Mouse (Mus musculus) adrenal gland, adult 18-20 months (tissue): Measurements from ENCODE around the gene Coa3. TPM values are rescaled to one million over a fixed set of nuclear protein-coding genes. Genes with fewer than 3 reads are reported as not detected.

Source experiments
- total RNA-seq, 2 experiments: library from RNA; stranded (reverse); gene quantifications; 1 replicate in 1 of 2; 2 replicates in 1 of 2; pipeline ENCODE4 v1.2.3; 2021

Coa3 gene
- total RNA-seq, 2 experiments from 2014 or later = 79.9 to 86.3 TPM

Other genes starting within 250 kb of the Coa3 start
- 10 to 100 TPM; 25.8 to 39.0 TPM for gene Naglu, start 209.1 kb downstream of the Coa3 start, total RNA-seq
- gene Hsd17b1, start 200.7 kb downstream of the Coa3 start, total RNA-seq = 1 to 10 TPM; 1.2 to 2.0 TPM
- 10 to 100 TPM; 84.4 to 94.1 TPM for gene Coasy, start 196.5 kb downstream of the Coa3 start, total RNA-seq
- 10 to 100 TPM; 46.5 to 61.8 TPM for gene Mlx, start 191.8 kb downstream of the Coa3 start, total RNA-seq
- 1 to 10 TPM; 2.8 to 3.8 TPM for gene Psmc3ip, start 183.7 kb downstream of the Coa3 start, total RNA-seq
- 10 to 100 TPM; 50.3 to 57.4 TPM for gene Retreg3, start 159.2 kb downstream of the Coa3 start, total RNA-seq
- 10 to 100 TPM; 32.9 to 37.0 TPM for gene Tubg1, start 159.2 kb downstream of the Coa3 start, total RNA-seq
- gene Tubg2, start 123.2 kb downstream of the Coa3 start, total RNA-seq = 1 to 10 TPM; 5.9 to 6.4 TPM
- gene Cntnap1, start 108.6 kb downstream of the Coa3 start, total RNA-seq = 1 to 10 TPM; 6.4 to 7.3 TPM
- gene Plekhh3, start 107.8 kb downstream of the Coa3 start, total RNA-seq = 10 to 100 TPM; 24.3 to 25.6 TPM
- under 1 TPM in 1 of 2 experiments, not detected in 1; 0.51 TPM for gene Ccr10, start 103.7 kb downstream of the Coa3 start, total RNA-seq
- 10 to 100 TPM; 29.5 to 35.6 TPM for gene Ezh1, start 52.7 kb downstream of the Coa3 start, total RNA-seq
- 10 to 100 TPM; 38.3 to 41.4 TPM for gene Ramp2, start 33.1 kb downstream of the Coa3 start, total RNA-seq
- gene Vps25, start 25.4 kb downstream of the Coa3 start, total RNA-seq = 100 to 1,000 TPM in 1 of 2 experiments, 10 to 100 TPM in 1; 89.3 to 113 TPM
- gene Wnk4, start 18.5 kb downstream of the Coa3 start, total RNA-seq = 1 to 10 TPM; 4.1 to 4.6 TPM
- gene Cntd1, start 102 bp downstream of the Coa3 start, total RNA-seq = under 1 TPM; 0.33 to 0.99 TPM
- 100 to 1,000 TPM; 151 to 161 TPM for gene Becn1, start 23.2 kb upstream of the Coa3 start, total RNA-seq
- gene Psme3, start 37.1 kb upstream of the Coa3 start, total RNA-seq = 100 to 1,000 TPM; 139 to 164 TPM
- gene Aoc2, start 45.9 kb upstream of the Coa3 start, total RNA-seq = 1 to 10 TPM; 6.0 to 7.0 TPM
- 100 to 1,000 TPM in 1 of 2 experiments, 10 to 100 TPM in 1; 40.0 to 124 TPM for gene Aoc3, start 51.5 kb upstream of the Coa3 start, total RNA-seq
- gene G6pc, start 88.4 kb upstream of the Coa3 start, total RNA-seq = 10 to 100 TPM; 13.0 to 27.5 TPM
- gene Aarsd1, start 138.5 kb upstream of the Coa3 start, total RNA-seq = 10 to 100 TPM; 29.1 to 38.1 TPM
- 1 to 10 TPM; 2.7 to 4.7 TPM for gene Gm27029, start 145.7 kb upstream of the Coa3 start, total RNA-seq
- 10 to 100 TPM; 28.2 TPM for gene Rundc1, start 146.0 kb upstream of the Coa3 start, total RNA-seq
- gene Ptges3l, start 146.2 kb upstream of the Coa3 start, total RNA-seq = 1 to 10 TPM; 6.1 TPM
- 10 to 100 TPM; 68.8 to 83.9 TPM for gene Rpl27, start 163.2 kb upstream of the Coa3 start, total RNA-seq
- 10 to 100 TPM; 30.0 to 38.8 TPM for gene Ifi35, start 169.3 kb upstream of the Coa3 start, total RNA-seq
- gene Rnd2, start 185.9 kb upstream of the Coa3 start, total RNA-seq = 10 to 100 TPM in 1 of 2 experiments, 1 to 10 TPM in 1; 9.8 to 14.9 TPM
- gene Vat1, start 187.1 kb upstream of the Coa3 start, total RNA-seq = 100 to 1,000 TPM; 126 TPM